Mouse (Mus musculus): ENCODE measurements around the gene Gm6169. TPM values are rescaled to one million over a fixed set of nuclear protein-coding genes. Genes with fewer than 3 reads are reported as not detected.
"Not testable (repeated sequence)": the region's sequence is repeated elsewhere in the genome, so short reads cannot be mapped to it uniquely, and the experiment has no call there.

Gm6169 gene
- total RNA-seq, 2 experiments from 2014 or later = 1.1 to 10.4 TPM

GRCm38 (mm10) chr13:97070931-97071625, 28.0 kb downstream of the Gm6169 start:
- peak; percentile 28 for DNase-seq

- no peak for DNase-seq
Measured at GRCm38 (mm10) chr13:97068151-97068550, 30.9 kb downstream of the Gm6169 start.

GRCm38 (mm10) chr13:97067691-97068090, 31.3 kb downstream of the Gm6169 start:
- DNase-seq = no peak

GRCm38 (mm10) chr13:97066649-97067550, 32.1 kb downstream of the Gm6169 start, which contains the start of gene Fam169a:
Gene Fam169a (plus strand): TSS chr13:97067286.
- DNase-seq = no peak

GRCm38 (mm10) chr13:97064844-97065621, 34.0 kb downstream of the Gm6169 start:
- not testable (repeated sequence) for DNase-seq

GRCm38 (mm10) chr13:97064413-97064812, 34.6 kb downstream of the Gm6169 start:
- no peak for DNase-seq

- DNase-seq = no peak
Measured at GRCm38 (mm10) chr13:97063431-97063830, 35.6 kb downstream of the Gm6169 start.

GRCm38 (mm10) chr13:97062151-97062550, 36.9 kb downstream of the Gm6169 start:
- no peak for DNase-seq

GRCm38 (mm10) chr13:97060331-97060730, 38.7 kb downstream of the Gm6169 start:
- no peak for DNase-seq

GRCm38 (mm10) chr13:97059746-97060145, 39.3 kb downstream of the Gm6169 start:
- DNase-seq = peak; percentile 36 to 66

- DNase-seq = peak; percentile 64 to 76
Measured at GRCm38 (mm10) chr13:97057817-97058216, 41.2 kb downstream of the Gm6169 start.

GRCm38 (mm10) chr13:97053844-97054243, 45.2 kb downstream of the Gm6169 start:
- DNase-seq = peak in 1 of 2 experiments; percentile 10

GRCm38 (mm10) chr13:97052667-97053066, 46.4 kb downstream of the Gm6169 start:
- peak; percentile 64 for DNase-seq

- peak; percentile 46 to 73 for DNase-seq
Measured at GRCm38 (mm10) chr13:97051158-97051557, 47.9 kb downstream of the Gm6169 start.

Other genes with a start within 250 kb of the Gm6169 start
- 1 to 10 TPM in 1 of 2 experiments, under 1 TPM in 1; 0.17 to 1.4 TPM for gene Gcnt4, start 174.5 kb downstream of the Gm6169 start, total RNA-seq (2021)
- not detected for gene 1700029F12Rik, start 64.9 kb downstream of the Gm6169 start, total RNA-seq (2021)
- 10 to 100 TPM in 1 of 2 experiments, 1 to 10 TPM in 1; 1.8 to 14.0 TPM for gene Fam169a, start 32.0 kb downstream of the Gm6169 start, total RNA-seq (2021)
- 10 to 100 TPM; 40.5 to 46.5 TPM for gene Gfm2, start 38.7 kb upstream of the Gm6169 start, total RNA-seq (2021)
- gene Nsa2, start 38.7 kb upstream of the Gm6169 start, total RNA-seq (2021) = 10 to 100 TPM; 65.3 to 68.8 TPM
- gene Hexb, start 99.1 kb upstream of the Gm6169 start, total RNA-seq (2021) = 10 to 100 TPM; 27.6 to 29.2 TPM
- 10 to 100 TPM in 1 of 2 experiments, 1 to 10 TPM in 1; 8.3 to 10.2 TPM for gene Enc1, start 141.9 kb upstream of the Gm6169 start, total RNA-seq (2021)

Measured in adrenal gland, postnatal 36 days (tissue).